Mouse (Mus musculus): ENCODE results near the gene Trim7. TPM values are rescaled to one million over a fixed set of nuclear protein-coding genes. Genes with fewer than 3 reads are reported as not detected.

Trim7 gene
- polyA plus RNA-seq, 1 experiment: 12.6 TPM

DNA sequence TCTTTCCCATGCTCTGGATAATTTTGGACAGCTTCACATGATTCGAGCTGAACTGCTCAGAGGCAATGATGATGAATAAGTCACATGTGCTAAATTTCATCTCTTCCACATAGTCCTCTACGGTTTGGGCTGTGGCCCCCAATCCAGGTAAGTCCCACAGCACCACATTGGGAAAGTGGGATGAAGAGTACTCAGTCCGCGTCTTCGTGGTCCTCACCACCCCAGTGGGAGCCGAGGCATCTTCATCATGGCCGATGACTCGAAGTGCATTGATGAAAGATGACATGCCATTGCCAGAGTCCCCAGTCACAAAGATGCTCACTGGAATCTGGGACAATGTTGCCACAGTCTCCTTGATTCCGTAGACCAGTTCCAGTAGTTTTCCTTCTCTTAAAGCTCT is 40.5 kb downstream of the Trim7 start:
- Histone ChIP-seq H3K4me1 (ENCODE audit: control insufficient read depth, insufficient read depth, insufficient read length, low read length) (peaks cover 6% of the 10 kb centered on the region; the same call in 1 of the 2 replicates), H3K4me3 (ENCODE audit: low read depth, low read length) (no peak overlapping the region), H3K36me3 (ENCODE audit: control insufficient read depth, insufficient read depth, low read length) (peaks cover 27% of the 10 kb centered on the region), H3K27ac (ENCODE audit: insufficient read depth, low read depth, low read length) (no peak overlapping the region), H3K27me3 (ENCODE audit: control insufficient read depth, insufficient read depth, low read length) (no peaks in the 10 kb centered on the region)
- WGBS: 96% methylated on average over 9 of the region's 9 CpGs
- TF ChIP-seq CTCF (IDR thresholded peaks at IDR 0.05; ENCODE audit: extremely low read depth, insufficient read length, insufficient replicate concordance, low read depth, low read length) (no peak), POLR2A (IDR thresholded peaks at IDR 0.05; ENCODE audit: low read depth, low read length) (no peak)

DNA sequence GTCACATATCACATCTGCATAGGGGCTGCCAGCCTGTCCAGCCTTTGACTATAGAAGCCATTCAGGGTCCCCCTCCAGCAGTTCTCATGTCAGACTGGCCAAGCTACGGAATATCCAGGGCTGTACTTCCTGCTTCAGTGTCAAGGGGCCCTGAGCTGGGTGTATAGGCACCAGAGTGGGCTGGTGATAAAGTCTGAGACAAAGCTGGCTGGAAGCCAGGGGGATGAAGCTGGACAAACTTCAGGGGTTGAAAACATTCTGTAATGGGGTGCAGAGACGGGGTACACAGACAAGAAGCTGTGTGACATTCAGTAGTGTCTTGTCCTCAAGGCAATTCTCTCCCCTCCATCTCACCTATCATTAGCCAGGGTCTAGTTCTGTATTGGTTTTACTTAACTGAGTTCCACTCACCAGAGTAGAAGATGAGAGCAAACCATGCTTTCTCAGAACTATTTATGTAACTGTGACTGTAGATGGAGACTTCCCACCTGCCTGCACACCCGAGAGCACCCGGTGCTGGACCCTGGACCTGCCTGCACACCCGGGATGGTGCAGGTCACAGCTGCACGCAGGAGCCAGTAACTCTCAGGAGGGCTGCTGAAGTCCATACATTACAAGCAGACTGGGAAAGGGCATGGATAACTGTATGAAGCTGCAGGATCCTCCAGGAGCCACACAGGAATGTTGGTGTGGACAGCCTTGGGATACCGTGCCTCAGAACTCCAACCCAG is 43.6 kb downstream of the Trim7 start:
- H3K27me3 ChIP-seq (ENCODE audit: control insufficient read depth, insufficient read depth, low read length): no peaks in the 10 kb centered on the region
- H3K4me1 ChIP-seq (ENCODE audit: control insufficient read depth, insufficient read depth, insufficient read length, low read length): peaks cover 14% of the 10 kb centered on the region; the same call in 1 of the 2 replicates
- peak overlapping the region; percentile 75 for H3K27ac ChIP-seq (ENCODE audit: insufficient read depth, low read depth, low read length)
- H3K36me3 ChIP-seq (ENCODE audit: control insufficient read depth, insufficient read depth, low read length): peaks cover 24% of the 10 kb centered on the region
- WGBS: 4% methylated on average over 7 of the region's 7 CpGs
- H3K4me3 ChIP-seq (ENCODE audit: low read depth, low read length): peak overlapping the region; percentile 64
- no peak; the same call in 1 of the 2 replicates for TF ChIP-seq POLR2A (IDR thresholded peaks at IDR 0.05; ENCODE audit: low read depth, low read length)
- no peak for TF ChIP-seq CTCF (IDR thresholded peaks at IDR 0.05; ENCODE audit: extremely low read depth, insufficient read length, insufficient replicate concordance, low read depth, low read length)

- TF ChIP-seq CTCF (IDR thresholded peaks at IDR 0.05; ENCODE audit: extremely low read depth, insufficient read length, insufficient replicate concordance, low read depth, low read length): no peak
- no peak for TF ChIP-seq POLR2A (IDR thresholded peaks at IDR 0.05; ENCODE audit: low read depth, low read length)
- 1% methylated on average over 7 of the region's 7 CpGs for WGBS
- H3K27ac ChIP-seq (ENCODE audit: insufficient read depth, low read depth, low read length): peak overlapping the region; percentile 94
- H3K27me3 ChIP-seq (ENCODE audit: control insufficient read depth, insufficient read depth, low read length): no peaks in the 10 kb centered on the region
- peak overlapping the region; percentile 81 for H3K4me3 ChIP-seq (ENCODE audit: low read depth, low read length)
- H3K36me3 ChIP-seq (ENCODE audit: control insufficient read depth, insufficient read depth, low read length): peaks cover 15% of the 10 kb centered on the region
- peaks cover 14% of the 10 kb centered on the region; the same call in 1 of the 2 replicates for H3K4me1 ChIP-seq (ENCODE audit: control insufficient read depth, insufficient read depth, insufficient read length, low read length)
These were observed 44.8 kb downstream of the Trim7 start for GRCm38 (mm10) chr11:48870781-48871180.

GRCm38 (mm10) chr11:48871201-48871772 is 45.3 kb downstream of the Trim7 start, which contains the start of gene Irgm1:
Gene Irgm1 (minus strand): TSS chr11:48871683.
- TF ChIP-seq CTCF (IDR thresholded peaks at IDR 0.05; ENCODE audit: extremely low read depth, insufficient read length, insufficient replicate concordance, low read depth, low read length) (no peak), POLR2A (IDR thresholded peaks at IDR 0.05; ENCODE audit: low read depth, low read length) (peak; percentile 60)
- peaks cover 10% of the 10 kb centered on the region for H3K36me3 ChIP-seq (ENCODE audit: control insufficient read depth, insufficient read depth, low read length)
- WGBS: under 1% methylated on average over 19 of the region's 19 CpGs
- peak within 1 kb of the TSS; percentile 81 for H3K4me3 ChIP-seq (ENCODE audit: low read depth, low read length)
- no peaks in the 10 kb centered on the region for H3K27me3 ChIP-seq (ENCODE audit: control insufficient read depth, insufficient read depth, low read length)
- peak within 1 kb of the TSS; percentile 94 for H3K27ac ChIP-seq (ENCODE audit: insufficient read depth, low read depth, low read length)
- H3K4me1 ChIP-seq (ENCODE audit: control insufficient read depth, insufficient read depth, insufficient read length, low read length): peaks cover 14% of the 10 kb centered on the region; the same call in 1 of the 2 replicates

- WGBS: 4% methylated on average over 17 of the region's 17 CpGs
- Histone ChIP-seq H3K4me3 (ENCODE audit: low read depth, low read length) (peak overlapping the region; percentile 81), H3K4me1 (ENCODE audit: control insufficient read depth, insufficient read depth, insufficient read length, low read length) (peaks cover 14% of the 10 kb centered on the region; the same call in 1 of the 2 replicates), H3K27ac (ENCODE audit: insufficient read depth, low read depth, low read length) (peak overlapping the region; percentile 94), H3K27me3 (ENCODE audit: control insufficient read depth, insufficient read depth, low read length) (no peaks in the 10 kb centered on the region), H3K36me3 (ENCODE audit: control insufficient read depth, insufficient read depth, low read length) (peaks cover 4% of the 10 kb centered on the region)
- peak; percentile 23; the same call in 1 of the 2 replicates for TF ChIP-seq CTCF (IDR thresholded peaks at IDR 0.05; ENCODE audit: extremely low read depth, insufficient read length, insufficient replicate concordance, low read depth, low read length)
- no peak for TF ChIP-seq POLR2A (IDR thresholded peaks at IDR 0.05; ENCODE audit: low read depth, low read length)
These were observed 46.0 kb downstream of the Trim7 start for GRCm38 (mm10) chr11:48871817-48872541.

DNA sequence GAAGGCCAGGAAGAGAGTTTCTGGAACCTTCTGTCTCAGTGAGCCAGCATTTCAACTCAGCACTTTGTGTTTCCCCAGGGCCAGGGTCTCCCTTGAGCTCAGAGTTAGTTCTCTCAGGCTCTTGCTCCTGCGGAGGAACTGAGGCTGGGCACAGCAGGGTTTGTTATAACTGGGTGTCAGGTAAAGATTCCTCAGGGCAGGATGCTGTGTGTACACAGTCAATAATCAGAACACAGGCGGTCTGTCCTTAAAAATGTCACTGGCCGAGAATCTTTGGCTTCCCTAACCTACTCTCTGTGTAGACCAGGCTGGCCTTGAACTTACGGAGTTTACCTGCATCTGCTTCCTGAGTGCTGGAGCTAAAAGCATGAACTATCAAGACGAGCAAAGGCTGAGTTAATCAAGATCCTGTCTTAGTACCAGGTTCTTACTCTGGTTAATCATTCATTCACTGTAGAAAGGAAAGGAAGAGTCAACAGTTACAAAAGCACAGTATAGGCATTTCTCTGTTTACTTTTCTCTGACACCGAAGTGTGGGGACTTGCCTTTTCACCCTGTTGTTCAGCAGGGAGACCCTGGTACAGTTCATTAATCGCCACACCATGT is 46.9 kb downstream of the Trim7 start:
- whole genome bisulfite sequencing: 23% methylated on average over 7 of the region's 7 CpGs
- H3K27me3 ChIP-seq (ENCODE audit: control insufficient read depth, insufficient read depth, low read length): no peaks in the 10 kb centered on the region
- H3K27ac ChIP-seq (ENCODE audit: insufficient read depth, low read depth, low read length): peak overlapping the region; percentile 94
- peaks cover 14% of the 10 kb centered on the region; the same call in 1 of the 2 replicates for H3K4me1 ChIP-seq (ENCODE audit: control insufficient read depth, insufficient read depth, insufficient read length, low read length)
- 0 out of 2 replicates have a peak overlapping the region, but pooled peaks have one; percentile 21 for H3K4me3 ChIP-seq (ENCODE audit: low read depth, low read length)
- no peaks in the 10 kb centered on the region; the same call in none of the 2 replicates for H3K36me3 ChIP-seq (ENCODE audit: control insufficient read depth, insufficient read depth, low read length)
- TF ChIP-seq CTCF (IDR thresholded peaks at IDR 0.05; ENCODE audit: extremely low read depth, insufficient read length, insufficient replicate concordance, low read depth, low read length) (no peak), POLR2A (IDR thresholded peaks at IDR 0.05; ENCODE audit: low read depth, low read length) (no peak)

All from small intestine, adult 2 months (tissue).